Mouse (Mus musculus) stomach, postnatal 0 days (tissue): ENCODE measurements around the gene Hsd17b6.

ENCODE experiments used
- CTCF ChIP-seq: IDR thresholded peaks from 2 replicates; pipeline ENCODE4 v1.5.1; 2016; ENCODE audit warnings: antibody characterized with exemption, low read depth, mild to moderate bottlenecking, moderate library complexity
- EP300 ChIP-seq: optimal IDR thresholded peaks from 2 replicates; pipeline ENCODE3; 2016; ENCODE audit warnings: antibody characterized with exemption

DNA sequence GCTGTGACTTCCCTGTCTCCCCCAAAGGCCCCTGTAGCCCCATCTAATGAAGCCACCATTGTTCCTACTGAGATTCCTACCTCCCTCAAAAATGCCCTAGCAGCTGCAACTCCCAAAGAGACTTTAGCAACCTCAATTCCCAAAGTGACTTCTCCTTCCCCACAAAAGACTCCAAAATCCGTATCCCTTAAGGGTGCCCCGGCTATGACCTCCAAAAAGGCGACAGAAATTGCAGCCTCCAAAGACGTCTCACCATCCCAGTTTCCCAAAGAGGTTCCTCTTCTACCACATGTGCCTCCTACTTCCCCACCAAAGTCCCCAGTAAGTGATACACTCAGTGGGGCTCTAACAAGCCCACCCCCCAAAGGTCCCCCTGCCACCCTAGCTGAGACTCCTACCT, 34.2 kb upstream of the Hsd17b6 start:
- TF ChIP-seq CTCF, result no peak
- no peak for TF ChIP-seq EP300
